Mouse (Mus musculus): ENCODE data around the gene Srgap1. TPM values are rescaled to one million over a fixed set of nuclear protein-coding genes. Genes with fewer than 3 reads are reported as not detected.
A peak's percentile ranks its signal among the peaks of the same experiment; 100 is the strongest.

Srgap1 gene
- polyA plus RNA-seq, 1 experiment from 2014 or later = 35.5 TPM

DNA sequence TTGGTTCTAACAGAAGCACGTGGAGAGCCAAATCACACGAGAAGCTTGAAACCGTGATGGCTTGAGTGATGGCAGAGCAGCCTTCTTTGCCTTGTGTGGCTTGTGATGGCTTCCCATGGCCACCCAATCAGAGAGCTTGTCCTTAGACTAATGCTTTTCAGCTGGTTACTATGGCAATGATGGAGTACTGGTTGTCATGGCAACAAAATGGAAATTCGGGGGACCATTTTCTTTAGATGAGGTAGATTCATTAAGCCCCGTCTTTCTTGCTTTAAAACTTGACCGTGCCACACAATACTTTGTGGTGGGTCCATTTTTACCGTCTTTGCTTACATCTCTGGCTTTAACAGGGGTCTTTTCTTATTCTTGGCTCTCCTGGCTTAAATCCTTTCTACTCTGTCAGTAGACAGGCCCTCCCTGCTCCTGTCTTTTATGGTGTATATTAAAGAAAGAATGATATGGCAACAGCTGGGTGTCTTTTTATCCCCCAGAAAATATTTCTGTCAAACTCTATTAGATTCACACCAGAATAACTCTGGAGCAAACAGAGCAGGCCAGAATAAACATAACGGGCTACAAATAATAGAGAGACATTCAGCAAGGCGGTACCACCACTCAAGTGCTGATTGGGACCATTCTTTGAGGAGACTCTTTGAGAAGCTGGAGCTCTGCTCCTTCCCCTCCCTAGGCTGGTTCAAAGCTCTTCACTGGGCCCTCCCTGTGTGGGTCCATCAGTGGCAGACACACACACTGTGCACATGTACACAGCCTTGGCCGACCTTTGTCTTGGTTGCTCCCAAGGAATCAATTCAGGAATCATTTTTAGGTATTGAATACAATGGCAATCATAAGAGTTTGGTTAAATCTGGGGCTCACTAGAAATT is 281.7 kb downstream of the Srgap1 start:
- peak overlapping the region; percentile 12; the same call in 1 of the 2 replicates for H3K27ac ChIP-seq
- ATAC-seq (ENCODE audit: low FRiP score) = peak; percentile 89
- H3K4me1 ChIP-seq = peaks cover 10% of the 10 kb centered on the region; the same call in 1 of the 2 replicates
- H3K4me2 ChIP-seq (replicated peaks) = no peak overlapping the region
- WGBS = 50% methylated on average over 10 of the region's 10 CpGs
- H3K36me3 ChIP-seq = no peaks in the 10 kb centered on the region
- H3K27me3 ChIP-seq = no peaks in the 10 kb centered on the region
- no peak overlapping the region for H3K4me3 ChIP-seq
- H3K9me3 ChIP-seq (replicated peaks) = no peaks in the 10 kb centered on the region
- H3K9ac ChIP-seq = no peak overlapping the region

DNA sequence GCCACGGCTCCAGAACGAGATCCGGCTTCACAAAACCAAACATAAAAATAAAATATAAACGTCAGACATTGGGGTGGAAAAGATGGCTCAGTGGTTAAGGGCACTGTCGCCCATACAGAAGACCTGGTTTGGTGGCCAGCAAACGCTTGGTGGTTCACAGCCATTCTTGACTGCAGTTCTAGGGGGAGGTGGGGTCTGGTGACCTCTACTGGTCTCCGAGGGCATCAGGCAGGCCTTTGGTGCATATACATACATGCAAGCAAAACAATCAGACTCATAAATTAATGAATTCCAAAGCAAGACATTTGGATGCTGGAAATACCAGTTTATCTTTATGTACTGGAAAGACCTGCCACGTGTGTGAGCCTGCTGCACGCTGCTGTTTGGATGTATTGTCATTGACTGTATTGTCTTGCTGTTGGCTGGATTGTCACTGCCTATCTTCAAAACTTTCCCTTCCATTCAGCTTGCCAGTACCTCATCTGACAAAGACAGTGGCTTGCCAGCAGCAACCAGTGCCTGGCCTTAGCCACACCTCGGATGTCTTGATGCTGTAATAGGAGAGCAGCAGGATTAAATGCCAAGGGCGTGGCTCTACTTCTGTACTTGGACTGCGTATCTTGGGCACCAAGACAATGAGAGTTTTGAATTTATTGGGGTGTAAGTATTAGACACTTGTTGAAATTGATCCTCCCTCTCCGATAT is 282.5 kb downstream of the Srgap1 start:
- peaks cover 10% of the 10 kb centered on the region; the same call in 1 of the 2 replicates for H3K4me1 ChIP-seq
- 84% methylated on average over 13 of the region's 13 CpGs for WGBS
- H3K9ac ChIP-seq = no peak overlapping the region
- H3K27ac ChIP-seq = no peak overlapping the region
- no peaks in the 10 kb centered on the region for H3K9me3 ChIP-seq (replicated peaks)
- no peak overlapping the region for H3K4me3 ChIP-seq
- ATAC-seq (ENCODE audit: low FRiP score) = peak; percentile 66; the same call in 1 of the 2 replicates
- H3K36me3 ChIP-seq = no peaks in the 10 kb centered on the region
- H3K27me3 ChIP-seq = no peaks in the 10 kb centered on the region
- H3K4me2 ChIP-seq (replicated peaks) = no peak overlapping the region

DNA sequence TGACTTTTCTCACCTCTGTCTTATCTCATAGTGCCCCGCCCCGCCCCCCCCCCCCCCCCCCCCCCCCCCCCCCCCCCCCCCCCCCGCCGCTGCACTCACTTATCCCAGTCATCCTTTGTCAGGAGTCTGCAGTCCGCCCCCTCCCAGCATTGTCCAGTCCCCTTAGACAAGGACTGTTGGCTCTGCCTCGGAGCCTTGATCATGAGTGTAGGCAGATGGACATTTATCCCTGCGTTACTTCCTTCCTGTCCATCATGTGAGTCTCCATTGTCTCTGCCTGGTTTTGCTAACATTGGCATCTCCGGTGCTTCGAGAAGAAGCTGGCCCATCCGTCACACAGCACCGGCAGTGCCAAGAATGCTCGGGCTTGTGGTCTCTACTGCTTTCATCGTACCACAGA is 283.9 kb downstream of the Srgap1 start:
- H3K27ac ChIP-seq = no peak overlapping the region
- 71% methylated on average over 10 of the region's 13 CpGs for WGBS
- H3K27me3 ChIP-seq = no peaks in the 10 kb centered on the region
- H3K4me3 ChIP-seq = no peak overlapping the region
- no peak overlapping the region for H3K9ac ChIP-seq
- peaks cover 10% of the 10 kb centered on the region; the same call in 1 of the 2 replicates for H3K4me1 ChIP-seq
- no peak overlapping the region for H3K4me2 ChIP-seq (replicated peaks)
- ATAC-seq (ENCODE audit: low FRiP score) = no peak
- no peaks in the 10 kb centered on the region for H3K9me3 ChIP-seq (replicated peaks)
- H3K36me3 ChIP-seq = no peaks in the 10 kb centered on the region

DNA sequence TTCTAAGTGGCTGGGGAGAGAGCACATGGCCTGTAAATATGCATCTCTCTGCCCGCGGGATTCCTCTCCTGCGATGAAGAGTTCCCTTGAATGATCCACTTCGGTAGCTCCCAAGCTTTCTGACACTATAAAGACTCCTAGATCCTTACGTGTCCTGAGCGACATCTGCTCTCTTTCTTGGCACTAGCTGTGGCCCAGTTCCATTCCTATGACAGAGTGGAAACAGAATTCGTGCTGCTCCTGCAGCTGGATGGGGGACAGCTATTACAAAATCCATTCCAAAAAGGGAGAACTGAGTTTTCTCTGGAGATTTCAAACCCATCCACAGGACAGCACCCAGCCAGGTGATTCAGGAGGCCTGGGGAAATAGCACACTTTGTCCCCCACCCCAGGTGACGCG is 285.0 kb downstream of the Srgap1 start:
- Histone ChIP-seq H3K4me2 (replicated peaks) (no peak overlapping the region), H3K27me3 (no peaks in the 10 kb centered on the region), H3K9ac (no peak overlapping the region), H3K9me3 (replicated peaks) (no peaks in the 10 kb centered on the region), H3K36me3 (no peaks in the 10 kb centered on the region), H3K4me3 (no peak overlapping the region), H3K27ac (no peak overlapping the region), H3K4me1 (peaks cover 10% of the 10 kb centered on the region; the same call in 1 of the 2 replicates)
- ATAC-seq (ENCODE audit: low FRiP score) = no peak
- WGBS = 87% methylated on average over 9 of the region's 9 CpGs

- Histone ChIP-seq H3K27me3 (no peaks in the 10 kb centered on the region), H3K4me3 (no peak overlapping the region), H3K4me2 (replicated peaks) (no peak overlapping the region), H3K36me3 (no peaks in the 10 kb centered on the region), H3K4me1 (0 out of 2 replicates have a peak, but pooled peaks cover 2% of the 10 kb centered on the region), H3K9me3 (replicated peaks) (no peaks in the 10 kb centered on the region), H3K9ac (no peak overlapping the region), H3K27ac (no peak overlapping the region)
- WGBS = 49% methylated on average over 8 of the region's 8 CpGs
- ATAC-seq (ENCODE audit: low FRiP score) = no peak
Observed at GRCm38 (mm10) chr10:121759095-121759494, 288.0 kb downstream of the Srgap1 start.

DNA sequence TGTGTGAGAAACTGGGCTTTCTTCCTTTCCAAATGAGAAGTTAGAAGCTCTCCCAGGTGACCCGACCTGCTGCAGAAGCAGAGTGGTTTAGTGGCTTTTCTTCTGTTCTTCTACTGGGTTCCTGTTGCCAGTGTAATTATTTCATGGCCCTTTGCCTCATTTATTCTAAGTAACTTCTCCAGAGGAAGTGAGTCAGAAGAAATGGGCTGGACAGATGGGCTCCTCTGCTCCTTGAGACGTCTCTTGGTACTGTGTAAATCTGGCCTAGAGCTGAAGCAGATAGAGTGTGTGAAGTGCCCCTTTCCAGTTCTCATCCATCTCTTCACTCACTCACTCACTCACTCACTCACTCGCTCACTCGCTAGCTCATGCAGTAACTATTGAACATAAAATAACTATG is 290.4 kb downstream of the Srgap1 start:
- Histone ChIP-seq H3K36me3 (peaks cover 7% of the 10 kb centered on the region; the same call in 1 of the 2 replicates), H3K27me3 (no peaks in the 10 kb centered on the region), H3K9ac (no peak overlapping the region), H3K9me3 (replicated peaks) (no peaks in the 10 kb centered on the region), H3K4me2 (replicated peaks) (no peak overlapping the region), H3K4me1 (0 out of 2 replicates have a peak, but pooled peaks cover 2% of the 10 kb centered on the region), H3K27ac (no peak overlapping the region), H3K4me3 (no peak overlapping the region)
- WGBS = 86% methylated on average over 4 of the region's 4 CpGs
- no peak for ATAC-seq (ENCODE audit: low FRiP score)

DNA sequence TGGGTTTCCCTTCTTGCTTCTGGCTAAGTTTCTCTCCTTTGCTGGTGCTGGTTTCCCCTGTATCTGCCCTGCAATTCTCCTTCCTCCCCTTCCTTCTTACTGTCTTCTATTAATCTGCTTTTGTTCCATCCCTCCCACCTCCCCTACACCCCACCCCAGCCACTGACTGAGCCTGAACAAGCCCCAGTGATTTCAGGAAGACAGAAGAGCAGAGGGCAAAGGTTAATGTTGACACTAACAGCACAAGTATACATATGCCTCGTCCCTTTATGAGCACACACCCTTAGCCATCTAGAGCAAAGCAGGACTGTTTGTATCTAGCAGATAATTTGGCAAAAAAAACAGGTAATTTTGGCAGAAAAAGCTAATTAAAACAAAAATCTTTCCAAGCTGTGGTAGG is 291.3 kb downstream of the Srgap1 start:
- H3K9ac ChIP-seq = no peak overlapping the region
- 38% methylated on average over 1 of the region's 1 CpGs for WGBS
- H3K4me2 ChIP-seq (replicated peaks) = no peak overlapping the region
- no peak overlapping the region for H3K27ac ChIP-seq
- no peaks in the 10 kb centered on the region for H3K9me3 ChIP-seq (replicated peaks)
- ATAC-seq (ENCODE audit: low FRiP score) = no peak
- no peaks in the 10 kb centered on the region for H3K27me3 ChIP-seq
- peaks cover 9% of the 10 kb centered on the region; the same call in 1 of the 2 replicates for H3K36me3 ChIP-seq
- no peak overlapping the region for H3K4me3 ChIP-seq
- H3K4me1 ChIP-seq = 0 out of 2 replicates have a peak, but pooled peaks cover 2% of the 10 kb centered on the region

GRCm38 (mm10) chr10:121754237-121754636 is 292.9 kb downstream of the Srgap1 start:
- H3K36me3 ChIP-seq = peaks cover 17% of the 10 kb centered on the region; the same call in 1 of the 2 replicates
- no peak overlapping the region for H3K4me3 ChIP-seq
- no peak overlapping the region for H3K4me2 ChIP-seq (replicated peaks)
- H3K9me3 ChIP-seq (replicated peaks) = no peaks in the 10 kb centered on the region
- H3K27ac ChIP-seq = no peak overlapping the region
- H3K27me3 ChIP-seq = no peaks in the 10 kb centered on the region
- H3K4me1 ChIP-seq = 0 out of 2 replicates have a peak, but pooled peaks cover 2% of the 10 kb centered on the region
- ATAC-seq (ENCODE audit: low FRiP score) = no peak
- 86% methylated on average over 5 of the region's 5 CpGs for WGBS
- no peak overlapping the region for H3K9ac ChIP-seq

- no peak overlapping the region for H3K27ac ChIP-seq
- peaks cover 49% of the 10 kb centered on the region for H3K36me3 ChIP-seq
Observed at GRCm38 (mm10) chr10:121750175-121750574, 296.9 kb downstream of the Srgap1 start.

GRCm38 (mm10) chr10:121742336-121742735 is 304.8 kb downstream of the Srgap1 start:
- H3K9ac ChIP-seq = no peak overlapping the region
- 32% methylated on average over 4 of the region's 4 CpGs for WGBS
- no peaks in the 10 kb centered on the region; the same call in 1 of the 2 replicates for H3K9me3 ChIP-seq (replicated peaks)
- no peak overlapping the region for H3K4me2 ChIP-seq (replicated peaks)
- no peak overlapping the region for H3K27ac ChIP-seq
- H3K36me3 ChIP-seq = peaks cover 21% of the 10 kb centered on the region
- no peak for ATAC-seq (ENCODE audit: low FRiP score)
- H3K4me3 ChIP-seq = no peak overlapping the region
- 0 out of 2 replicates have a peak, but pooled peaks cover 3% of the 10 kb centered on the region for H3K27me3 ChIP-seq
- peaks cover 10% of the 10 kb centered on the region for H3K4me1 ChIP-seq

More at GRCm38 (mm10) chr10:121750175-121750574, 296.9 kb downstream of the Srgap1 start:
- H3K27me3 ChIP-seq = no peaks in the 10 kb centered on the region
- H3K9me3 ChIP-seq (replicated peaks) = no peaks in the 10 kb centered on the region
- no peaks in the 10 kb centered on the region for H3K4me1 ChIP-seq
- WGBS = 95% methylated on average over 12 of the region's 12 CpGs
- H3K4me3 ChIP-seq = no peak overlapping the region
- no peak for ATAC-seq (ENCODE audit: low FRiP score)
- no peak overlapping the region for H3K9ac ChIP-seq
- no peak overlapping the region for H3K4me2 ChIP-seq (replicated peaks)

- Histone ChIP-seq H3K27ac (no peak within 1 kb of the TSS), H3K9ac (peak within 1 kb of the TSS; percentile 70), H3K4me2 (replicated peaks) (peak within 1 kb of the TSS; percentile 90), H3K36me3 (no peaks in the 10 kb centered on the region), H3K27me3 (0 out of 2 replicates have a peak, but pooled peaks cover 3% of the 10 kb centered on the region), H3K4me3 (peak within 1 kb of the TSS; percentile 81), H3K4me1 (peaks cover 10% of the 10 kb centered on the region), H3K9me3 (replicated peaks) (no peaks in the 10 kb centered on the region; the same call in 1 of the 2 replicates)
- under 1% methylated on average over 66 of the region's 68 CpGs for WGBS
- peak; percentile 92 for ATAC-seq (ENCODE audit: low FRiP score)
Observed at GRCm38 (mm10) chr10:121739548-121740505, 307.3 kb downstream of the Srgap1 start, which contains the start of gene BC048403. BC048403 (plus strand) TSS chr10:121739937.

All from hindbrain, embryonic 12.5 days (tissue).